Mouse (Mus musculus) stomach, embryonic 16.5 days (tissue): ENCODE results near the gene Rhobtb3. TPM values are rescaled to one million over a fixed set of nuclear protein-coding genes. Genes with fewer than 3 reads are reported as not detected.
A peak's percentile ranks its signal among the peaks of the same experiment; 100 is the strongest.

ENCODE experiments used
- ATAC-seq: fragments of 200-750 bp; cut with Nextera tagmentation; 2 replicates; pipeline ENCODE4 v1.8.0; 2017; ENCODE audit warnings: moderate number of reproducible peaks, moderate TSS enrichment; ENCODE audit not compliant: insufficient read depth, low FRiP score
- H3K27ac ChIP-seq: fragments of 300-500 bp; sonication (generic); 2 replicates; pipeline ENCODE4 v1.5.1; 2014; ENCODE audit warnings: low read length
- H3K27me3 ChIP-seq: fragments of 300-500 bp; sonication (generic); 2 replicates; pipeline ENCODE4 v1.6.1; 2014; ENCODE audit warnings: low read length, control low read depth, mixed read lengths; ENCODE audit not compliant: control insufficient read depth, insufficient read depth
- H3K36me3 ChIP-seq: fragments of 300-500 bp; sonication (generic); 2 replicates; pipeline ENCODE4 v1.6.1; 2014; ENCODE audit warnings: low read length; ENCODE audit not compliant: control insufficient read depth, insufficient read depth
- H3K4me1 ChIP-seq: fragments of 300-500 bp; sonication (generic); 2 replicates; pipeline ENCODE4 v1.6.1; 2014; ENCODE audit warnings: low read length, control low read depth, mixed read lengths; ENCODE audit not compliant: control insufficient read depth, insufficient read depth
- H3K4me2 ChIP-seq: fragments of 300-500 bp; sonication (generic); 2 replicates; pipeline ENCODE4 v1.6.1; 2014; ENCODE audit warnings: low read depth, low read length, mixed read lengths
- H3K4me3 ChIP-seq: fragments of 300-500 bp; sonication (generic); replicated peaks from 2 replicates; pipeline ENCODE4 v1.5.1; 2014; ENCODE audit warnings: mild to moderate bottlenecking, low read length
- H3K9ac ChIP-seq: fragments of 300-500 bp; sonication (generic); 2 replicates; pipeline ENCODE4 v1.6.1; 2014; ENCODE audit warnings: low read length
- H3K9me3 ChIP-seq: fragments of 300-500 bp; sonication (generic); replicated peaks from 2 replicates; pipeline ENCODE4 v1.6.1; 2016; ENCODE audit warnings: low read length, control low read depth; ENCODE audit not compliant: control insufficient read depth
- WGBS: fragments of 180-500 bp; shearing (Covaris S2); extraction: QIAGEN DNeasy Blood & Tissue Kit; methylation state at CpG from one replicate; pipeline ENCODE4 v1.1.7; 2014; 5-methylcytosine and 5-hydroxymethylcytosine counted together
- polyA plus RNA-seq: library from polyadenylated mRNA; unstranded; fragments of >200 nt; fragmentation: Nextera tagmentation; extraction: Ambion mirVana; gene quantifications from 2 replicates; pipeline ENCODE4 v1.2.1, GENCODE M21; 2015

Rhobtb3 gene
- 17.6 and 20.0 TPM in 2 replicates for polyA plus RNA-seq

GRCm38 (mm10) chr13:75943189-75944043, at the start of gene Rhobtb3:
Gene Rhobtb3, minus strand, starts transcription at chr13:75943925.
- Histone ChIP-seq H3K4me2 (peak within 1 kb of the TSS; percentile 73), H3K36me3 (peaks cover 2% of the 10 kb centered on the region; the same call in 1 of the 2 replicates), H3K4me3 (peak within 1 kb of the TSS; percentile 89), H3K27me3 (no peaks in the 10 kb centered on the region), H3K9me3 (no peaks in the 10 kb centered on the region), H3K27ac (peak within 1 kb of the TSS; percentile 98), H3K4me1 (peaks cover 15% of the 10 kb centered on the region; the same call in 1 of the 2 replicates), H3K9ac (peak within 1 kb of the TSS; percentile 97)
- WGBS = under 1% methylated on average over 108 of the region's 110 CpGs
- peak; percentile 89 for ATAC-seq

GRCm38 (mm10) chr13:75992169-75993028, 48.7 kb upstream of the Rhobtb3 start:
- no peak overlapping the region for H3K4me3 ChIP-seq
- peaks cover 3% of the 10 kb centered on the region; the same call in 1 of the 2 replicates for H3K9me3 ChIP-seq
- H3K27ac ChIP-seq = no peak overlapping the region
- H3K36me3 ChIP-seq = no peaks in the 10 kb centered on the region
- ATAC-seq = no peak
- H3K4me1 ChIP-seq = no peaks in the 10 kb centered on the region
- H3K27me3 ChIP-seq = no peaks in the 10 kb centered on the region
- H3K4me2 ChIP-seq = no peak overlapping the region
- 51% methylated on average over 9 of the region's 9 CpGs for WGBS
- H3K9ac ChIP-seq = no peak overlapping the region

GRCm38 (mm10) chr13:75988096-75988495, 44.4 kb upstream of the Rhobtb3 start:
- WGBS = 82% methylated on average over 1 of the region's 1 CpGs
- no peak overlapping the region for H3K4me3 ChIP-seq
- H3K9ac ChIP-seq = no peak overlapping the region
- H3K4me1 ChIP-seq = no peaks in the 10 kb centered on the region
- ATAC-seq = no peak
- no peak overlapping the region for H3K4me2 ChIP-seq
- H3K9me3 ChIP-seq = no peaks in the 10 kb centered on the region
- H3K36me3 ChIP-seq = no peaks in the 10 kb centered on the region
- H3K27ac ChIP-seq = no peak overlapping the region
- H3K27me3 ChIP-seq = no peaks in the 10 kb centered on the region

GRCm38 (mm10) chr13:75981901-75982300, 38.2 kb upstream of the Rhobtb3 start:
- H3K36me3 ChIP-seq = no peaks in the 10 kb centered on the region
- no peaks in the 10 kb centered on the region for H3K9me3 ChIP-seq
- H3K27ac ChIP-seq = no peak overlapping the region
- H3K4me2 ChIP-seq = no peak overlapping the region
- no peaks in the 10 kb centered on the region for H3K4me1 ChIP-seq
- no peak overlapping the region for H3K9ac ChIP-seq
- no peak for ATAC-seq
- H3K27me3 ChIP-seq = no peaks in the 10 kb centered on the region
- no peak overlapping the region for H3K4me3 ChIP-seq

GRCm38 (mm10) chr13:75976649-75977048, 32.9 kb upstream of the Rhobtb3 start:
- H3K36me3 ChIP-seq = no peaks in the 10 kb centered on the region
- H3K4me1 ChIP-seq = no peaks in the 10 kb centered on the region
- H3K4me2 ChIP-seq = no peak overlapping the region
- no peak overlapping the region for H3K4me3 ChIP-seq
- H3K9ac ChIP-seq = no peak overlapping the region
- H3K27me3 ChIP-seq = no peaks in the 10 kb centered on the region
- WGBS = 54% methylated on average over 2 of the region's 2 CpGs
- no peaks in the 10 kb centered on the region for H3K9me3 ChIP-seq
- H3K27ac ChIP-seq = no peak overlapping the region
- ATAC-seq = no peak

- Histone ChIP-seq H3K4me2 (no peak overlapping the region), H3K9ac (no peak overlapping the region), H3K9me3 (no peaks in the 10 kb centered on the region), H3K27me3 (no peaks in the 10 kb centered on the region), H3K27ac (no peak overlapping the region), H3K4me1 (no peaks in the 10 kb centered on the region), H3K4me3 (no peak overlapping the region), H3K36me3 (no peaks in the 10 kb centered on the region)
- no peak for ATAC-seq
- 74% methylated on average over 2 of the region's 2 CpGs for WGBS
Observed at GRCm38 (mm10) chr13:75976218-75976617, 32.5 kb upstream of the Rhobtb3 start.

- Histone ChIP-seq H3K9me3 (no peaks in the 10 kb centered on the region), H3K9ac (no peak overlapping the region), H3K4me2 (no peak overlapping the region), H3K4me3 (no peak overlapping the region), H3K36me3 (no peaks in the 10 kb centered on the region), H3K27ac (no peak overlapping the region), H3K4me1 (no peaks in the 10 kb centered on the region), H3K27me3 (no peaks in the 10 kb centered on the region)
- 56% methylated on average over 1 of the region's 1 CpGs for WGBS
- ATAC-seq = no peak
Observed at GRCm38 (mm10) chr13:75975629-75976028, 31.9 kb upstream of the Rhobtb3 start.

- Histone ChIP-seq H3K9me3 (no peaks in the 10 kb centered on the region), H3K4me1 (no peaks in the 10 kb centered on the region), H3K36me3 (no peaks in the 10 kb centered on the region), H3K4me3 (no peak overlapping the region), H3K4me2 (no peak overlapping the region), H3K27ac (no peak overlapping the region), H3K27me3 (no peaks in the 10 kb centered on the region), H3K9ac (no peak overlapping the region)
- 0 out of 2 replicates have a peak, but pooled peaks have one; percentile 33 for ATAC-seq
- WGBS = 51% methylated on average over 2 of the region's 2 CpGs
Observed at GRCm38 (mm10) chr13:75974481-75974880, 30.8 kb upstream of the Rhobtb3 start.

- Histone ChIP-seq H3K9ac (no peak within 1 kb of the TSS), H3K27ac (no peak within 1 kb of the TSS), H3K4me1 (no peaks in the 10 kb centered on the region), H3K4me2 (no peak within 1 kb of the TSS), H3K4me3 (no peak within 1 kb of the TSS), H3K36me3 (no peaks in the 10 kb centered on the region), H3K27me3 (no peaks in the 10 kb centered on the region), H3K9me3 (no peaks in the 10 kb centered on the region)
- no peak for ATAC-seq
- 83% methylated on average over 1 of the region's 1 CpGs for WGBS
Observed at GRCm38 (mm10) chr13:75966850-75967249, 23.1 kb upstream of the Rhobtb3 start, which contains the start of gene Spata9. Gene Spata9, plus strand, starts transcription at chr13:75967150.
